Mouse (Mus musculus) G1E (cell line): ENCODE results near the gene Eif5.

Experiments used
- CTCF ChIP-seq: IDR thresholded peaks from 2 replicates; pipeline ENCODE4 v1.5.1; 2012; ENCODE audit warnings: low read depth, low read length, inconsistent platforms, mixed read lengths
- GATA1 ChIP-seq: IDR thresholded peaks from 2 replicates; pipeline ENCODE4 v1.6.1; 2012; ENCODE audit warnings: borderline replicate concordance, low read length, inconsistent platforms, mixed read lengths
- POLR2AphosphoS5 ChIP-seq: IDR thresholded peaks from 2 replicates; pipeline ENCODE4 v1.6.1; 2012; ENCODE audit warnings: low read depth, low read length, inconsistent platforms; ENCODE audit not compliant: insufficient replicate concordance
- TAL1 ChIP-seq: conservative IDR thresholded peaks from 2 replicates; pipeline ENCODE4 v1.6.1; 2012; ENCODE audit warnings: low read depth, low read length, inconsistent platforms, mixed read lengths

GRCm38 (mm10) chr12:111524469-111524868 lies 13.3 kb upstream of the Eif5 start:
- TF ChIP-seq CTCF (no peak), TAL1 (no peak), GATA1 (no peak), POLR2AphosphoS5 (no peak)
